Mouse (Mus musculus) cortical plate, adult 2 months (tissue): ENCODE measurements around the gene Ccdc7a. TPM values are rescaled to one million over a fixed set of nuclear protein-coding genes. Genes with fewer than 3 reads are reported as not detected.
"Not testable (repeated sequence)": the region's sequence is repeated elsewhere in the genome, so short reads cannot be mapped to it uniquely, and the experiment has no call there.

ENCODE experiments used
- H3K27ac ChIP-seq: fragments of 200-500 bp; 2 replicates; pipeline ENCODE4 v1.5.1; 2012; ENCODE audit warnings: low read length, control low read depth, inconsistent platforms; ENCODE audit not compliant: insufficient read depth
- H3K4me1 ChIP-seq: fragments of 200-500 bp; 2 replicates; pipeline ENCODE4 v1.6.1; 2011; ENCODE audit warnings: low read length; ENCODE audit not compliant: control insufficient read depth, insufficient read depth
- H3K4me3 ChIP-seq: fragments of 200-500 bp; 2 replicates; pipeline ENCODE4 v1.5.1; 2011; ENCODE audit warnings: mild to moderate bottlenecking, low read length, control low read depth; ENCODE audit not compliant: insufficient read depth
- CTCF ChIP-seq: fragments of 200-500 bp; IDR thresholded peaks from 2 replicates; pipeline ENCODE4 v1.5.1; 2011; ENCODE audit warnings: mild to moderate bottlenecking, control low read depth, low read length; ENCODE audit not compliant: insufficient read depth; ENCODE audit errors: extremely low read depth
- POLR2A ChIP-seq: fragments of 200-500 bp; IDR thresholded peaks from 2 replicates; pipeline ENCODE4 v1.6.1; 2011; ENCODE audit warnings: mild to moderate bottlenecking, low read length, control low read depth; ENCODE audit not compliant: insufficient read depth; ENCODE audit errors: extremely low read depth
- polyA plus RNA-seq: library from polyadenylated mRNA; depleted of rRNA; stranded (reverse); fragments of >200 nt; gene quantifications from 2 replicates; pipeline ENCODE4 v1.2.3, GENCODE M21; 2012; rRNA removed

Gene Ccdc7a
- polyA plus RNA-seq, result not detected in 2 replicates

DNA sequence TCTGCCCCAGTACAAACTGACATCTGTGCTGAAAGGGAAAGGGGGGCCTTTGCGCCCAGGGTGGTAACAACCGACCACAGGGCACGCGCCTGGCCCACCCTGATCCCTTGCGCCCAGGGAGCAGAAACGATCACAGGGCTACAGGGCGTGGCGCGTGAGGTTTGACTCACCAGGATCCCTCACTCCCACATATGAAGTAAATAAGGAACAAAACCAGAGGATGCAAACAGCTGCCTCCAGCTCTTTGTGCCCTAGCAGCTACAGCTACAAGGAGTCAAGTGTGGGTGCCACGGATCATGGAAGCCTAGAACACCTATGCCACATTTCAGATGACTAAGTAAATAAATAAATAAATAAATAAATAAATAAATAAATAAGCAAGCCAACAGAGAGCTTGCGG, at the start of gene Ccdc7a:
Ccdc7a (minus strand) TSS at position 101 of the 400 bp plus-strand sequence.
- not testable (repeated sequence) for H3K4me3 ChIP-seq, H3K27ac ChIP-seq, H3K4me1 ChIP-seq

DNA sequence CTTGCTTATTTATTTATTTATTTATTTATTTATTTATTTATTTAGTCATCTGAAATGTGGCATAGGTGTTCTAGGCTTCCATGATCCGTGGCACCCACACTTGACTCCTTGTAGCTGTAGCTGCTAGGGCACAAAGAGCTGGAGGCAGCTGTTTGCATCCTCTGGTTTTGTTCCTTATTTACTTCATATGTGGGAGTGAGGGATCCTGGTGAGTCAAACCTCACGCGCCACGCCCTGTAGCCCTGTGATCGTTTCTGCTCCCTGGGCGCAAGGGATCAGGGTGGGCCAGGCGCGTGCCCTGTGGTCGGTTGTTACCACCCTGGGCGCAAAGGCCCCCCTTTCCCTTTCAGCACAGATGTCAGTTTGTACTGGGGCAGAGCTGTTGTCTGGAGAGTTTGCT, 1.5 kb upstream of the Ccdc7a start, which contains the start of gene Ccdc7b:
Ccdc7b (plus strand) TSS at position 301 of the 400 bp plus-strand sequence.
- H3K27ac ChIP-seq, H3K4me1 ChIP-seq, H3K4me3 ChIP-seq: not testable (repeated sequence)

DNA sequence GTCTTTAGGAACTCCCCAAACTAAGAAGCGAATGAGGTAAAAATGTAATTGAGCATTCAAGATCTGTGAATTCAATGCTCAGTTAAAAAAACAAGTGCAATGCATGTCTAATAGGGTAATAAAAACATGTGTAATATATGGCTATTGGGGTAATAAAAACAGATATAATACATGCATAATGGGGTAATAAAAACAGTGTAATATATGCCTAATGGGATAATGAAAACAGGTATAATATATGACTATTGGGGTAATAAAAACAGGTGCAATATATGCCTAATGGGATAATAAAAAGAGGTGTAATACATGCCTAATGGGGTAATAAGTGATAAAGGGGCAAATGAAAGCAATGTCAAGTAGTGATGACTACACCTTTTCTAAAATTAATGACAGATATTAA, 73.9 kb downstream of the Ccdc7a start:
- TF ChIP-seq CTCF (no peak), POLR2A (no peak)
- Histone ChIP-seq H3K4me3 (no peak overlapping the region), H3K27ac (no peak overlapping the region), H3K4me1 (no peaks in the 10 kb centered on the region)

DNA sequence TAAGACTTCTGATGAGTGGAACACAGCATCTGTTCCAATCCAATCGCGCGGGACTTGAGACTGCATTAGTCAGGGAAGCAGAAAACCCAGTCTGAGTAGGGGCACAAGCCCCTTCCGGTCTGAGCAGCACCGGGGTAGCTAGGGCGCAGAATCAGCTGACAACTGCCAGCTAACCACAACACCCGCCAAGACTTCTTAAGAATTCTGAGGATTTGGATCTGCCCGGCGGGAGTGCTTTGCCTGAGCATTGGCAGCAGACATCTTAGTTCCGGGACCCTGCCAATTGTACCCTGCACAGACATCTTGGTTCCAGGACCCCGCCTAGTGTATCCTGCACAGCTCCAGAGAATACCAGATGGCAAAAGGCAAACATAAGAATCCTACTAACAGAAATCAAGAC, 116.4 kb downstream of the Ccdc7a start:
- H3K27ac ChIP-seq, H3K4me3 ChIP-seq, H3K4me1 ChIP-seq: not testable (repeated sequence)

DNA sequence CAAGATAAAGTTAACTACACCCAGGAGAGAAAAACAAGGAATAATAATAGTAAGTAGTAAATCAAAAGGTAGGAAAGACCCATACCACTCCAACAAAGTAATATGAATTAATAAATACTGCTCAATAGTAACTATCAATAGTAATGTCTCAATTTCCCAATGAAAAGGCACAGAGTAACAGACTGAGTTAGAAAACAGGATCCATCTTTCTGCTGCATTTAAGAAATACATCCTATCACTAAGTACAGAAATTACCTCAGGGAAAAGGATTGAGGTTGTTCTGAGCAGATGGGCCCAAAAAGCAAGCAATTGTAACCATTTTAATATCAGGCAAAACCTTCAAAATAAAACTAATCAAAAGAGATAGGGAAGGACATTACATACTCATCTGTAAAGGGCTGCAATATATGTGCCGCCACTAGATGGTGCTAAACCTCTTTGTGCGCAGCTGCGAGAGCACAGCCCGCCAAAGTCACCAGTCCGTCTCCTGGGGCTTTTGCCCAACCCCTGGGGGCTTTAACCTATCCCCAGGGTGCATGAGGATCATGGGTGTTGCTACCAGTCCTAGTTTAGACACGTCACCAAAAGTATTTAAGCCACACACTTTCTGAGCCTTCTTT, 124.2 kb downstream of the Ccdc7a start:
- not testable (repeated sequence) for H3K4me1 ChIP-seq, H3K27ac ChIP-seq, H3K4me3 ChIP-seq

DNA sequence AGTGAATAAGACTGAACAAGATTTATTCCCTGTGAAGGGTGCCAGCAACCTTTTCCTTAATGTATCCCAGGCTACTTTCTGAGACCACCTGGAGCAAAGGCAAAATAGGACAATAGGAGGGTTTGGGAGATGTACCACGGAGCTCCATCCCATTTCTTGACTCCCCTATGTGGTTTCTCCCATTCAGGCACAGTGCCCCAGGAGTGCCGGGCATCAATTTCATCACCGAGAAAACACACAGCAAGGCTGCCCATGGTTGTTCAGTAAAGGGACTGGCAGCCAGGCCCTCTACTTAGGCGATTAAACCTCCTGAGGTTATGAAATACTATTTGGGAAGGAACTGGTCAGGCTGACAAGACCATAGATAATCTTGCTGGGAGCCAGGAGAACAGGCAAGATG, 131.9 kb downstream of the Ccdc7a start:
- Histone ChIP-seq H3K4me3 (no peak overlapping the region), H3K27ac (no peak overlapping the region), H3K4me1 (no peaks in the 10 kb centered on the region)
- TF ChIP-seq POLR2A (no peak), CTCF (no peak)

DNA sequence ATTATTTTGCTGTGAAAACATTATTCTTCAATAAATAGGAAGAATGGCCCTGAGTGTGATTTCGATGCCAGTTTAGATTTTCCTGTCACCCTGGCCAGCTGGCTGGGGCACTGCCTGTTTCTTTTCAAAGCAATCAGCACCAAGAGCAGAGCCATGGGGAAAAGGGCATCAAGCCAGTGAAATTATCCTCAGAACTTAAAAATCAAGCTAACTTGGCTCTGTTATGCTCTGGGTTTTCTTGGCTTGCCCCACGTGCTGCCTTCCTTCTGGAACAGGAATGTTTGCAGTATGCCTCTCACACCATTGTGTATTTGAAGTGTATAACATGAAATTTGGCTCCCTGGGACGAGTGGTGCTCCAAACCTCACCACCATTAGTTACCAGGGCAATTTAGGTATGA, 182.6 kb downstream of the Ccdc7a start:
- H3K27ac ChIP-seq, result no peak overlapping the region
- TF ChIP-seq POLR2A, result no peak
- no peak for TF ChIP-seq CTCF
- H3K4me3 ChIP-seq, result no peak overlapping the region
- no peaks in the 10 kb centered on the region for H3K4me1 ChIP-seq

DNA sequence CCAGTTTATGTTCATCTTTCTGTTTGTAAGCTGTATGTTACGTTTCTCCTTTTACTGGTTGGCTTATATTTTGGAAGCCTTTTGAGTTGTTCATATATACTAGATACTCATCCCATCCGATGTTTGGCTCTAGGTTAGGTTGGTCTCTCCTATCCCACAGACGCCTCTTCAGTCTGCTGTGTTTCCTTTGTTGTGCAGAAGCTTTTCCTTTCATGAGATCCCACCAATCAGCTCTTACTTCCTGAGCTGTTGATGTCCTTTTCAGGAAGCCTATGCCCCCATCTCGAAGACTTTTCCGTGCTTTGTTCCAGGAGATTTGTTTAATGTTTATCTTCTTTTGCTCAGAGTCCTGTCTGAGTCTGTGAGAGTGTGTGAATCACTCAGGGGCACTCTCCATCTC, 221.6 kb downstream of the Ccdc7a start:
- no peak overlapping the region for H3K4me3 ChIP-seq
- TF ChIP-seq CTCF (no peak), POLR2A (no peak)
- no peak overlapping the region for H3K27ac ChIP-seq
- H3K4me1 ChIP-seq, result no peaks in the 10 kb centered on the region

DNA sequence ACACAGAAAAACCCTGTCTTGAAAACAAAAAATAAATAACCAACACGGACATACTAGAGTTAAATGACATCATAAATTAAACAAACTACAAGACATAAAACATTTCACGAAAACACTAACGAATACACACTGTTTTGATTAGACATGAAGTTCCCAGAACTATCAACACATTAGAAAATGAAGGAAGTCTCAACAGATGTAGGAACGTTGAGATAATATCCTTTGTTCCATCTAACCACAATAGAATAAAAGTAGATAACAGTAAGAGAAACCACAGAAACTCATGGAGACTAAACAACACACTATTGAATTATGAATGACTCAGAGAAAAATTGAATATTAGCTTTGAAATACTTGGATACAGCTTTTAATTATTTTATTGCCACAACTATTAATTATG, 252.8 kb downstream of the Ccdc7a start:
- TF ChIP-seq CTCF, result no peak
- TF ChIP-seq POLR2A, result no peak
- Histone ChIP-seq H3K4me3 (no peak overlapping the region), H3K4me1 (no peaks in the 10 kb centered on the region), H3K27ac (no peak overlapping the region)

DNA sequence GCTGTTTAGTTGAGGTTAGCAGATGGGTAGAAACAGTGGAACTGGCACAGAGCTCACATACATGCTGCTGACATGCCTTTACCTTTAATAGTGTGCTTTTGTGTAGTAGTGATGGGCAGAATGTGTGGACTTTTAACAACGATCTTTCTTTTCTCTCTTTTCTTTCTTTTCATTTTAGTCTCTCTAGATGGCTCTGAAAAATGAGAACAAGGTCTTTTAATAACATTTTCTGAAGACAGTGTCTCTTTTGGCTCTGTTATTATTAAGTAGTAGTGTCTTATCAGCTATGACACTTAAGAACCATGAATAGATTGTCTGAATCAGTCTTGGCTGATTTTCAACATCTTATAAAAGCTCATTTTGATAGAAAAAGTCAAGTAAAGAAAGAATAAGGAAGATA, 266.7 kb downstream of the Ccdc7a start, which contains the start of gene Gm3952:
Gm3952 (minus strand) TSS at position 101 of the 400 bp plus-strand sequence.
- Histone ChIP-seq H3K27ac (no peak within 1 kb of the TSS), H3K4me3 (no peak within 1 kb of the TSS), H3K4me1 (no peaks in the 10 kb centered on the region)
- TF ChIP-seq POLR2A (no peak), CTCF (no peak)

DNA sequence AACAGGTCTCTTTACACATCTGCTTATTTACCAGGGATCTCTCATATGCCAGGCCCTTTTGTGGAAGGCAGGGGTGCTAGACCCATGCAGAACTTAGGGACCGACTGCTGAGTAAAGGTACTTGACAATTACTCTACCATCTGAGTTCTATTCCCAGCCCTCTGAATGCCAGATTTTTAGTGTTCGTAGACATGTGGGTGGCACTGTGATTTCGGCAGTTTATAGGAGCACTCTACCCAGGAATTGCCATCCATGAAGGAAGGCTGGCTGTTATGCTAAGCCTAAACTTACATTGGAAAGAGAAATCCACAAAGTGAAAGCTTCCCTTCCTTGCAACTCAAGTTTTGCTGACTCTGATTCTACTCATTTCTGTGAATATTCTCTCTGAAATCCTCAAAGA, 329.6 kb downstream of the Ccdc7a start:
- Histone ChIP-seq H3K27ac (no peak overlapping the region), H3K4me1 (no peaks in the 10 kb centered on the region; the same call in 1 of the 2 replicates), H3K4me3 (no peak overlapping the region)
- TF ChIP-seq POLR2A, result no peak
- TF ChIP-seq CTCF, result no peak
